Mouse (Mus musculus) WW6 (cell line): Measurements from ENCODE around the gene Ece2.

Experiments
- DNase-seq: peaks from one replicate; pipeline ENCODE4 v3.0.0-alpha.2; 2013; ENCODE audit warnings: low read depth, low spot score

Gene Ece2

GRCm38 (mm10) chr16:20629731-20630634 lies at the start of gene Ece2:
Ece2 (plus strand) TSS chr16:20629828.
- DNase-seq: no peak

- DNase-seq: no peak
These were observed 40.2 kb upstream of the Ece2 start, which contains the start of gene Vwa5b2 for GRCm38 (mm10) chr16:20589366-20589938. Vwa5b2 (plus strand) TSS chr16:20589471.

GRCm38 (mm10) chr16:20589939-20590679 lies 39.5 kb upstream of the Ece2 start:
- no peak for DNase-seq

- DNase-seq: no peak
These were observed 39.0 kb upstream of the Ece2 start for GRCm38 (mm10) chr16:20590680-20591038.

- no peak for DNase-seq
These were observed 38.4 kb upstream of the Ece2 start for GRCm38 (mm10) chr16:20591076-20591705.

GRCm38 (mm10) chr16:20595060-20595673 lies 34.5 kb upstream of the Ece2 start:
- no peak for DNase-seq

GRCm38 (mm10) chr16:20595737-20596136 lies 33.9 kb upstream of the Ece2 start:
- DNase-seq: no peak

- DNase-seq: no peak
These were observed 32.8 kb upstream of the Ece2 start for GRCm38 (mm10) chr16:20596687-20597441.

- no peak for DNase-seq
These were observed 29.1 kb upstream of the Ece2 start for GRCm38 (mm10) chr16:20600511-20600910.

- DNase-seq: no peak
These were observed 24.9 kb upstream of the Ece2 start for GRCm38 (mm10) chr16:20604705-20605104.

GRCm38 (mm10) chr16:20610501-20611356 lies 18.9 kb upstream of the Ece2 start:
- peak; percentile 79 for DNase-seq

GRCm38 (mm10) chr16:20611357-20612227 lies 18.0 kb upstream of the Ece2 start, which contains the start of the genes Eef1akmt4, Gm49333 and Alg3:
Eef1akmt4 (plus strand) TSS chr16:20611593.
Gm49333 (plus strand) TSS chr16:20611610.
Alg3 (minus strand) TSS chr16:20611735.
- no peak for DNase-seq

- no peak for DNase-seq
These were observed 9.9 kb upstream of the Ece2 start for GRCm38 (mm10) chr16:20619541-20620398.

GRCm38 (mm10) chr16:20620399-20620735 lies 9.3 kb upstream of the Ece2 start:
- DNase-seq: no peak

GRCm38 (mm10) chr16:20620751-20621190 lies 8.9 kb upstream of the Ece2 start:
- DNase-seq: no peak

- DNase-seq: no peak
These were observed 8.2 kb upstream of the Ece2 start, which contains the start of gene Camk2n2 for GRCm38 (mm10) chr16:20621191-20621990. Camk2n2 (minus strand) TSS chr16:20621287.
